Mouse (Mus musculus) heart, postnatal 4 days (tissue): Measurements from ENCODE around the gene Slc16a10. TPM values are rescaled to one million over a fixed set of nuclear protein-coding genes. Genes with fewer than 3 reads are reported as not detected.
"Not testable (repeated sequence)": the region's sequence is repeated elsewhere in the genome, so short reads cannot be mapped to it uniquely, and the experiment has no call there.

Experiments used
- DNase-seq: peaks from one replicate; pipeline ENCODE4 v3.0.0; 2021
- total RNA-seq, 2 experiments: library from RNA; stranded (reverse); gene quantifications; 2 replicates each; pipeline ENCODE4 v1.2.3; 2021

Slc16a10 gene
- total RNA-seq, 2 experiments from 2014 or later, result 12.9 to 14.3 TPM

- peak; percentile 88 for DNase-seq
Observed at GRCm38 (mm10) chr10:40024554-40025428, 117.3 kb downstream of the Slc16a10 start, which contains the start of gene Mfsd4b1. Gene Mfsd4b1 (minus strand): TSS chr10:40025268.

DNA sequence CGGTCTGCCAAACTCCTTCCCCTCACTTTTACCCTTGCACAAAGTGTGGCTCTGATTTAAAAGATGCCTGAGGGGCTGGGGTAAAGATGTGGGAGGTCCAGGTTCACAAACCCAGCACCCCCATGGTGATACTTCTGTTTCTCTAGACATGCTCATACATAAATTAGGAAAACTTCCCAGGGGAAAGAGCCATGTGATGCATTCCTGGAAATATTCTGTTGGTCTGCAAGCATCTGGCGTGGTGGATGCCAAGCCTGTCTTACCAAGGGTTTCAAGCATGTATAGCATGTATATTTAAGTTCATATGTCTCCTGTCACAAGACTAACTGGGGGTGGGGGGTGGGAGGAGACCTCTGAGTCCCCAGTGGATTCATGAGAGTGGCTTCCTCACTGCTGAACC, 121.7 kb downstream of the Slc16a10 start:
- DNase-seq, result no peak

- peak; percentile 11 for DNase-seq
Observed at GRCm38 (mm10) chr10:40019492-40019891, 122.6 kb downstream of the Slc16a10 start.

DNA sequence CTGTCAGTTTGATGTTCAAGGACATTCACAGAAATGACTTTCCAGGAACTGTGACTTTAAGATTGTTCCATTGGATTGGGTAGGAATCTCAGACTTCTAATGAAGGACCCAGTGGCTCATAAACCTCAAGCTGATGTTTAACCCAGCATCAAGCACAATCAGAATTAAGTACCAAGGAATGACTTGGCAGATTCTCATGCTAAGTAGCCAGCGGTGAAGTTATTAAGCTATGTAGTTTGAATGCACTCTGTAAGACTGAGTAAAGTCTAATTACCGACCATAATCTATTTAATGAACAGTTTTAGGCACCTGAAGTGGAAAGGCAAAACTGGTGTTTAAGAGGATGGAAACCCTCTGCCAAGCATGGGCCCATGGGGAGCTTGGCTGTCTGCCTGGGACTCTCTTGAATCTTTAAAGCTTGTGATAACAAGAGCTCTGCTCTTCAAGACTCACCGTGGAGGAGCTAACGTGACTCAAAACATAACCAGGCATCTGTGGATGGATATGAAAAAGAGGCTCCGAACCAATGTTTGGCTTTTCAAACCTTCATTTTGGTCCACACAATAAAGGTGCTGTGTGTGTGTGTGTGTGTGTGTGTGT, 123.7 kb downstream of the Slc16a10 start:
- peak; percentile 64 for DNase-seq

DNA sequence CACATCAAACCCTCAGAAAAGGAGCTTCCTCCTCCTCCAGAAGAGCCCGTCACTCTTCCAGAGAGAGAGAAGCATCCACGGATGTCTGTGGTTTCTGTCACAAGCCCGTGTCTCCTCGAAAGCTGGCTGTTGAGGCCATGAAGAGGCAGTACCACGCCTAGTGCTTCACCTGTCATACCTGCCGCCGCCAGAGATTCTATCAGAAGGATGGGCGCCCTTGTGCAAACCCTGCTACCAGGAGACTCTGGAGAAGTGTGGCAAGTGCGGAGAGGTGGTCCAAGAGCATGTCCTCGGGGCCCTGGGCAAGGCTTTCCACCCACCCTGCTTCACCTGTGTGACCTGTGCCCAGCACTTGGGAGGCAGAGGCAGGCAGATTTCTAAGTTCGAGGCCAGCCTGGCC, 132.5 kb downstream of the Slc16a10 start:
- DNase-seq, result no peak

- not testable (repeated sequence) for DNase-seq
Observed at GRCm38 (mm10) chr10:40008847-40009246, 133.2 kb downstream of the Slc16a10 start.

DNA sequence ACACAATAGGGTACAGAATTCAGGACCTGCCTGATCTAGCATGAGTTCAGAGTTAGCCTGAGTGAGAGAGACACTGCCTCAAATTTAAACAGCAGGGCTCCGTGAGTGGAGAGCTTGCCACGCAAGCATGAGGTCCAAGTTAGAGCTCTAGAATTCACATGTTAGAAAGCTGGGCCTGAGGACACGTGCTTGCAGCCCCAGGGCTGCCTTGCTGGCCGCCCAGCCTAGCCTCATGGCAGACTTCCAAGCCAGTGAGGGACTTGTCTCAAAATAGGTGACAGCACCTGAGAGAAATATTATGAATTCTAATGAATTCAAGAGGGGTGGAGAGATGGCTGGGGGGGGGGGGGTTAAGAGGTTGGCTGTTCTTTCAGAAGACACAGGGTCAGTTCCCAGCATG, 134.1 kb downstream of the Slc16a10 start:
- peak; percentile 21 for DNase-seq

DNA sequence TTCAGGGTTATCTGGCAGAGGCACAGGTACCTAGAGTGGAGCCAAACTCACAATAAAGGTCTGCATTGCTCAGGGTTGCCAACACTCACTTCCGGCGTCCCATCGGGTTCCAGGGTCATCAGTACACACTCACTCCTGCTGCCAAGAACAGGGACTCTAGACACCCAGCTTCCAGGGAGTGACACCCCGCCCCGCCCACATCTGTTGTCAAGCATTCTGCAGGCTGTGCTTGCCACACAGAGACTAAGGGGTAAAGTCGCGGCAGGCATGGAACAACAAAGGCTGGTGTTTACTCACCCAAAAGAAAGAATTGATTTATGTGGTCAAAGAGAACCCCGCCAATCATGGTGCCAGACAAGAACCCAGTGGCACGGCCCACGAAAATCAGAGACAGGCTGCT, 135.1 kb downstream of the Slc16a10 start:
- peak; percentile 13 for DNase-seq

- no peak for DNase-seq
Observed at GRCm38 (mm10) chr10:40000746-40001145, 141.3 kb downstream of the Slc16a10 start.

- DNase-seq, result no peak
Observed at GRCm38 (mm10) chr10:39991155-39991554, 150.9 kb downstream of the Slc16a10 start.

DNA sequence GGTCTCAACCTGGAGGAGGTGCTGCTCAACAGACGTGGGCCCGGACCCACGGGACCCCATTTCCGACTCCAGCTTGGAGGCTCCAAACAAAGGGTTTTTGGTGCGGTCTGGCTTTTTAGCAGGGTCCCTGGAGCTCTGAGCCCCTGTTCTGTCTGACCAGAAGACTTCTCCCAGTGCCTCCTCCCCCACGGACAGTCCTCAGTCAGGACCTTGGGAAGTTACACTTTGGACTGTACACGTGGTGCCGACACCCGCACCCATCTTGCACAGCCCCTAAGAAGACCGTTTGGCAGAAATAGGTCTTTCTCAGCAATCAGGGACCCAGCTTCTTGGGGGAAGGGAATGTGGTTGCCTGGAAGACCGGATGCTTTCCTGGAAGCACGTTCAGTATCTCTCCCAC, 155.6 kb downstream of the Slc16a10 start, which contains the start of gene Mfsd4b5:
TSS of gene Mfsd4b5 (minus strand) at position 181 of the 400 bp plus-strand sequence.
- no peak for DNase-seq

Other genes with a start within 250 kb of the Slc16a10 start
- gene Mfsd4b4, start 243.0 kb downstream of the Slc16a10 start, total RNA-seq, result 1 to 10 TPM; 3.5 to 3.7 TPM
- not detected for gene Mfsd4b2, start 215.3 kb downstream of the Slc16a10 start, total RNA-seq
- under 1 TPM; 0.45 to 0.48 TPM for gene Mfsd4b3, start 182.1 kb downstream of the Slc16a10 start, total RNA-seq
- under 1 TPM; 0.12 to 0.29 TPM for gene Mfsd4b5, start 155.6 kb downstream of the Slc16a10 start, total RNA-seq
- 1 to 10 TPM in 1 of 2 experiments, under 1 TPM in 1; 0.69 to 1.4 TPM for gene Mfsd4b1, start 117.0 kb downstream of the Slc16a10 start, total RNA-seq
- gene Rpf2, start 104.8 kb upstream of the Slc16a10 start, total RNA-seq, result 10 to 100 TPM; 14.6 to 20.2 TPM
- gene Gtf3c6, start 115.8 kb upstream of the Slc16a10 start, total RNA-seq, result 10 to 100 TPM; 31.0 to 33.7 TPM
- gene Amd1, start 159.9 kb upstream of the Slc16a10 start, total RNA-seq, result 10 to 100 TPM; 31.0 to 32.1 TPM
- 10 to 100 TPM; 14.2 to 14.5 TPM for gene Cdk19, start 197.3 kb upstream of the Slc16a10 start, total RNA-seq